Mouse (Mus musculus) urinary bladder, postnatal 10 days (tissue): ENCODE results near the gene E030025P04Rik.

Experiments used
- DNase-seq: peaks from one replicate; pipeline ENCODE4 v3.0.0; 2022; ENCODE audit warnings: low spot score

E030025P04Rik gene

GRCm38 (mm10) chr11:109102646-109103045, 41.5 kb downstream of the E030025P04Rik start:
- no peak for DNase-seq

DNA sequence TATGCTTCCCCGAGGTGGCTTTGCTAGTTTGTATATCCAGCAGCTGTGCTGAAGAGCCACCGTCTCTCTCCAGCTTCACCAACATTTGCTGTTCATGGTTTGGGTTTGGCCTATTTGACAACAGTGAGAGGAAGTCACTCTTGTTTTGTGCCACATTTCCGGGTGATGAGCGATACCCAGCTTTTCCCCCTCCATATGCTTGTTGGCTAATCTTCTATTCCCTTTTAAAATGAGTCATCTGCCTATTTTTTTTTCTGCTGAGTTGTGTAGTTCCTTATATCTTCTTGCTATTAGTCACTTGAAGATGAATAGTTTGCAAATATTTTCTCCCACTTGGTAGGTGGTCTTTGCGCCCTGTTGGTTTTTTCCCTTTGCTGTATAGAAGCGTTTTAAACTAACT, 43.9 kb downstream of the E030025P04Rik start:
- DNase-seq: no peak

DNA sequence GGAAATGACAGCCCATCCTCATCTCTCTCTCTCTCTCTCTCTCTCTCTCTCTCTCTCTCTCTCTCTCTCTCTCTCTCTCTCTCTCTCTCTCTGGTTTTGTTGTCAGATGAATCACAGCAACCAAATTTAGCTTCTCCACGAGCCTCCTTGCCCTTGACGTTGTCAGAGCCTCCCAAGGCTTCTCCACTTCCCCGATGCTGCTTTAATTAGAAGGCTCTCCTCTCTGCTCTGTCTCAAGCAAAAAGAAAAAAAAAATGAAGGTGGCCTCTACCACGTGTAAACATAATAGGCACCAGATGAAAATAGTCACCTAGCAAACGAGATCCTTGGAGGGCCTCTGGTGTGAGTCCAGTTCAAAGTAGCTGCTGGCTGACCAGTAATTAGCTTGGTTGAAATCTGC, 52.3 kb downstream of the E030025P04Rik start:
- no peak for DNase-seq
